Mouse (Mus musculus): Measurements from ENCODE around the gene Numa1.

DNA sequence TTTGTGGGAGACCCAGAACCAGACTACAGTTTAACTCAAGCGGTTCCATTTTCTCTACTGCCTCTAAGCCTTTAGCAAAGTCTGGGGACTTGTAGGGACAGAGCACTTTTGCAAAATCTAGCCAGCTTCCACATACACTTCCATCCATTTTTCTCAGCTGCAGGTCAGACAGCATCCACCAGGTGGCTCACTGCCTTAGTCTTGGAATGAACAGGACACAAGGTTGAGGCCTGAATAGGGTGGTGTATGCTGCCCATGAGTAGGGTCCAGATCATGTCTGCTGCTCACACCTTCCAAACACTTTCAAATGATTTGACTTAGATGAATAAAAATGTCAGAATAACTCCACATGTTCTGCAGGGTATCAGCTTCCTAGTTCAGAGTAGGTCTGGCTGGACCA lies 15.8 kb upstream of the Numa1 start:
- no peak for TF ChIP-seq POLR2A (IDR thresholded peaks at IDR 0.05; ENCODE audit: low read depth, low read length)
- TF ChIP-seq CTCF (IDR thresholded peaks at IDR 0.05; ENCODE audit: extremely low read depth, insufficient read length, insufficient replicate concordance, low read depth, low read length), result peak; percentile 75; the same call in 1 of the 2 replicates
